Mouse (Mus musculus) heart, postnatal 14 days (tissue): ENCODE measurements around the gene Cbln3. TPM values are rescaled to one million over a fixed set of nuclear protein-coding genes. Genes with fewer than 3 reads are reported as not detected.

ENCODE experiments used
- DNase-seq, 2 experiments: peaks; one replicate each; pipeline ENCODE4 v3.0.0; 2021 to 2022
- intact Hi-C: fragments of 180-260 bp; cut with DNase I; formaldehyde crosslinking; loops from one replicate; pipeline ENCODE4 v1.15.1; 2025
- long read RNA-seq, 2 experiments: library from polyadenylated mRNA; stranded (forward); transcript quantifications; one replicate each; pipeline ENCODE4 v2.0.0; 2021
- total RNA-seq, 2 experiments: library from RNA; stranded (reverse); gene quantifications; 2 replicates each; pipeline ENCODE4 v1.2.3; 2021

Cbln3 gene
- total RNA-seq, result under 1 TPM; 0.10 TPM
- long read RNA-seq, experiment 1, result 0 reads
- long read RNA-seq, experiment 2, full-length matches to known transcripts, result 1 of 1 reads
- long read RNA-seq, experiment 2, partial matches to known transcripts, result 0 of 1 reads
- long read RNA-seq, experiment 2, other reads (novel, unspliced or antisense), result 0 of 1 reads

- DNase-seq, result peak; percentile 80 to 81
- intact Hi-C loops, result no loop called here
These were observed at the start of gene Cbln3 for GRCm38 (mm10) chr14:55884166-55884565. Gene Cbln3, minus strand, starts transcription at chr14:55884392.

GRCm38 (mm10) chr14:55933586-55933985, 49.4 kb upstream of the Cbln3 start:
- DNase-seq, result peak; percentile 48 to 54
- intact Hi-C loops, result no loop called here

GRCm38 (mm10) chr14:55929263-55929997, 45.2 kb upstream of the Cbln3 start:
- intact Hi-C loops, result no loop called here
- DNase-seq, result no peak

- intact Hi-C loops, result no loop called here
- DNase-seq, result no peak
These were observed 42.7 kb upstream of the Cbln3 start for GRCm38 (mm10) chr14:55926847-55927246.

- intact Hi-C loops, result no loop called here
- DNase-seq, result no peak
These were observed 38.5 kb upstream of the Cbln3 start for GRCm38 (mm10) chr14:55922475-55923232.

GRCm38 (mm10) chr14:55918240-55919082, 34.3 kb upstream of the Cbln3 start:
- peak; percentile 64 to 85 for DNase-seq
- intact Hi-C loops, result loop anchor here (1.0 to 2.0 kb wide), 3 partner anchors 44 to 138 kb away; no protein-coding TSS in a partner anchor

- intact Hi-C loops, result no loop called here
These were observed 29.2 kb upstream of the Cbln3 start for GRCm38 (mm10) chr14:55913406-55913805.

GRCm38 (mm10) chr14:55905518-55905917, 21.3 kb upstream of the Cbln3 start:
- intact Hi-C loops, result no loop called here
- no peak for DNase-seq

More at GRCm38 (mm10) chr14:55913406-55913805, 29.2 kb upstream of the Cbln3 start:
- DNase-seq, result no peak

GRCm38 (mm10) chr14:55900414-55900755, 16.2 kb upstream of the Cbln3 start:
- DNase-seq, result no peak
- intact Hi-C loops, result no loop called here

- DNase-seq, result peak; percentile 80 to 85
- intact Hi-C loops, result no loop called here
These were observed 15.7 kb upstream of the Cbln3 start, which contains the start of gene Sdr39u1 for GRCm38 (mm10) chr14:55899701-55900413. Gene Sdr39u1, minus strand, starts transcription at chr14:55900293.

- DNase-seq, result no peak
These were observed 14.8 kb upstream of the Cbln3 start for GRCm38 (mm10) chr14:55898947-55899346.

GRCm38 (mm10) chr14:55897671-55898070, 13.5 kb upstream of the Cbln3 start:
- intact Hi-C loops, result no loop called here
- no peak for DNase-seq

More at GRCm38 (mm10) chr14:55898947-55899346, 14.8 kb upstream of the Cbln3 start:
- intact Hi-C loops, result no loop called here

GRCm38 (mm10) chr14:55886571-55887382, 2.6 kb upstream of the Cbln3 start:
- intact Hi-C loops, result no loop called here

GRCm38 (mm10) chr14:55885791-55886271, 1.6 kb upstream of the Cbln3 start:
- peak; percentile 61 to 64 for DNase-seq
- intact Hi-C loops, result no loop called here

More at GRCm38 (mm10) chr14:55886571-55887382, 2.6 kb upstream of the Cbln3 start:
- DNase-seq, result no peak

- no peak for DNase-seq
- intact Hi-C loops, result no loop called here
These were observed 1.1 kb upstream of the Cbln3 start for GRCm38 (mm10) chr14:55885114-55885790.

GRCm38 (mm10) chr14:55884713-55885113, 521 bp upstream of the Cbln3 start, which contains the start of gene Khnyn:
Gene Khnyn, plus strand, starts transcription at chr14:55884947.
- peak; percentile 94 to 95 for DNase-seq
- intact Hi-C loops, result no loop called here

- intact Hi-C loops, result no loop called here
- DNase-seq, result no peak
These were observed 529 bp downstream of the Cbln3 start for GRCm38 (mm10) chr14:55883663-55884062.

GRCm38 (mm10) chr14:55883149-55883661, 987 bp downstream of the Cbln3 start:
- intact Hi-C loops, result no loop called here
- no peak for DNase-seq
